Mouse (Mus musculus) hindbrain, embryonic 16.5 days (tissue): ENCODE results near the gene Sox5. TPM values are rescaled to one million over a fixed set of nuclear protein-coding genes. Genes with fewer than 3 reads are reported as not detected.

Experiments
- ATAC-seq: fragments of 200-750 bp; cut with Nextera tagmentation; 2 replicates; pipeline ENCODE4 v1.8.0; 2017; ENCODE audit warnings: moderate TSS enrichment, moderate library complexity
- H3K27ac ChIP-seq: fragments of 300-500 bp; sonication (generic); 2 replicates; pipeline ENCODE4 v1.5.1; 2014; ENCODE audit warnings: low read depth, mild to moderate bottlenecking, control low read depth, low read length, moderate library complexity
- H3K27me3 ChIP-seq: fragments of 300-500 bp; sonication (generic); replicated peaks from 2 replicates; pipeline ENCODE4 v1.6.1; 2014; ENCODE audit warnings: low read length; ENCODE audit not compliant: control insufficient read depth, insufficient read depth
- H3K36me3 ChIP-seq: fragments of 300-500 bp; sonication (generic); 2 replicates; pipeline ENCODE4 v1.6.1; 2014; ENCODE audit warnings: mild to moderate bottlenecking, low read length, moderate library complexity, mixed read lengths; ENCODE audit not compliant: control insufficient read depth, insufficient read depth
- H3K4me1 ChIP-seq: fragments of 300-500 bp; sonication (generic); 2 replicates; pipeline ENCODE4 v1.6.1; 2014; ENCODE audit warnings: low read depth, low read length; ENCODE audit not compliant: control insufficient read depth, insufficient read depth
- H3K4me2 ChIP-seq: fragments of 300-500 bp; sonication (generic); 2 replicates; pipeline ENCODE4 v1.6.1; 2014; ENCODE audit warnings: mild to moderate bottlenecking, low read length, control low read depth, moderate library complexity
- H3K4me3 ChIP-seq: fragments of 300-500 bp; sonication (generic); 2 replicates; pipeline ENCODE4 v1.5.1; 2014; ENCODE audit warnings: mild to moderate bottlenecking, low read length, control low read depth, moderate library complexity
- H3K9ac ChIP-seq: fragments of 300-500 bp; sonication (generic); 2 replicates; pipeline ENCODE4 v1.6.1; 2014; ENCODE audit warnings: low read depth, mild to moderate bottlenecking, control low read depth, low read length, moderate library complexity
- H3K9me3 ChIP-seq: fragments of 300-500 bp; sonication (generic); 2 replicates; pipeline ENCODE4 v1.6.1; 2014; ENCODE audit warnings: mild to moderate bottlenecking, low read length, moderate library complexity; ENCODE audit not compliant: control insufficient read depth
- WGBS: fragments of 180-500 bp; shearing (Covaris S2); extraction: QIAGEN DNeasy Blood & Tissue Kit; methylation state at CpG from one replicate; pipeline ENCODE4 v1.1.7; 2014; 5-methylcytosine and 5-hydroxymethylcytosine counted together
- polyA plus RNA-seq: library from polyadenylated mRNA; unstranded; fragments of >200 nt; fragmentation: Nextera tagmentation; extraction: Ambion mirVana; gene quantifications from 2 replicates; pipeline ENCODE4 v1.2.1, GENCODE M21; 2015

Gene Sox5
- polyA plus RNA-seq, 1 experiment from 2014 or later = 40.7 TPM

DNA sequence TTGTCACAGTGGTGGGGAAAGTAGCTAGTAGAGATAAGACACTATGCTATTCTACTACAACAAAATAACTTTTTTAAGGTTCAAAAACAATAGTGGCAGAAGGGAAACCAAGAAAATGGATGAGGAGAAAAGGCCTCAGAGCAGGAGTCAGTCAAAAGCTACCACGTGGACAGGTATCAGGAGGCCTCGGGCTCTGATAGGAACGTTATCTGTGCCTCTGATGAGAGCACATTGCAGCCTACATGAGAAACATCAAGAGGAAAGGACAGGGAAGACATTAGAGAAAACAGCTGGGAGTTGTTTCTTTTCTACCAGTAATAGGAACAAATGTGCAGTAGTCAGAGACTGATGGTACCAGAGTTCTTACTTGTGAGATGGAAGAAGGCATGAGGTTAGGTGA is 41.4 kb downstream of the Sox5 start:
- no peaks in the 10 kb centered on the region for H3K27me3 ChIP-seq
- no peaks in the 10 kb centered on the region for H3K36me3 ChIP-seq
- no peaks in the 10 kb centered on the region for H3K4me1 ChIP-seq
- H3K9ac ChIP-seq = no peak overlapping the region
- H3K9me3 ChIP-seq = no peaks in the 10 kb centered on the region
- no peak overlapping the region for H3K27ac ChIP-seq
- ATAC-seq = no peak
- no peak overlapping the region for H3K4me3 ChIP-seq
- no peak overlapping the region for H3K4me2 ChIP-seq
- WGBS = 84% methylated on average over 3 of the region's 3 CpGs

DNA sequence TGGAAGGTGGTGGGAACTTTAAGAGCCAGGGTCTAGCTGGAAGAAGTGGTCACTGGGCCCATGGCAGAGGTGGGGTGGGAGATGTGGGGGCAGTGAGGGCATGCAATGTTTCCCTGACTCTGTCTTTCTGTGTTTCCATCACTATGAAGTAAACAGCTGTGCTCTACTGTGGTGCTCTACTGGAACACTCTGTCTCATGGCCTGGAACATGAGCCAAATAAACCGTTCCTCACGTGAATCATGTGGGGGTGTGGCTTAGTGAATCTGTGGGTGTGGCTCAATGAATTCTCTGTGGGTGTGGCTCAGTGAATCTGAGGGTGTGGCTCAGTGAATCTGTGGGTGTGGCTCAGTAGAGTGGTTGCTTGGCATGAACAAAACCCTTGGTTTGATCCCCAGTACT is 42.0 kb downstream of the Sox5 start:
- Histone ChIP-seq H3K9ac (no peak overlapping the region), H3K9me3 (no peaks in the 10 kb centered on the region), H3K27me3 (no peaks in the 10 kb centered on the region), H3K27ac (no peak overlapping the region), H3K36me3 (no peaks in the 10 kb centered on the region), H3K4me3 (no peak overlapping the region), H3K4me2 (no peak overlapping the region), H3K4me1 (no peaks in the 10 kb centered on the region)
- 76% methylated on average over 2 of the region's 2 CpGs for WGBS
- ATAC-seq = no peak

DNA sequence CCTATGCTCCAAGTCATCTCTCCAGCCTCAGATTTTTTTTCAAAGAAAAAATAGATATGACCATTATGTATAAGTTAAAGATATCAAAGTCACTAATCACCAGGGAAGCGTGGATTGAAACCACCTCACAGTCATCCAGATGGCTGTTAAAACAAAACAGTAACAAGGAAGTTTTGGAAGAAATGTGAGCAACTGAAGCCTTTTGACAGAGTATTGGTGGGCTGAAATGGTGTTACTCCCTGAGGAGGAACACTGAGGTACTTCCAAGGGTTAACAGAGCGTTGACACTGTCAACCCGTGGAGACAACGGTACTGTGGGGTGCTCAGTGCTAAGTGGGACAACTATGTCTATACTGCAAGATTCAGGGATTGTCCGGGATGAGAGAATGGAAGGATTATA is 44.0 kb downstream of the Sox5 start:
- 95% methylated on average over 5 of the region's 5 CpGs for WGBS
- no peak overlapping the region for H3K27ac ChIP-seq
- no peaks in the 10 kb centered on the region for H3K9me3 ChIP-seq
- H3K9ac ChIP-seq = no peak overlapping the region
- no peak overlapping the region for H3K4me2 ChIP-seq
- no peak overlapping the region for H3K4me3 ChIP-seq
- H3K36me3 ChIP-seq = no peaks in the 10 kb centered on the region
- ATAC-seq = no peak
- H3K4me1 ChIP-seq = no peaks in the 10 kb centered on the region
- H3K27me3 ChIP-seq = no peaks in the 10 kb centered on the region

DNA sequence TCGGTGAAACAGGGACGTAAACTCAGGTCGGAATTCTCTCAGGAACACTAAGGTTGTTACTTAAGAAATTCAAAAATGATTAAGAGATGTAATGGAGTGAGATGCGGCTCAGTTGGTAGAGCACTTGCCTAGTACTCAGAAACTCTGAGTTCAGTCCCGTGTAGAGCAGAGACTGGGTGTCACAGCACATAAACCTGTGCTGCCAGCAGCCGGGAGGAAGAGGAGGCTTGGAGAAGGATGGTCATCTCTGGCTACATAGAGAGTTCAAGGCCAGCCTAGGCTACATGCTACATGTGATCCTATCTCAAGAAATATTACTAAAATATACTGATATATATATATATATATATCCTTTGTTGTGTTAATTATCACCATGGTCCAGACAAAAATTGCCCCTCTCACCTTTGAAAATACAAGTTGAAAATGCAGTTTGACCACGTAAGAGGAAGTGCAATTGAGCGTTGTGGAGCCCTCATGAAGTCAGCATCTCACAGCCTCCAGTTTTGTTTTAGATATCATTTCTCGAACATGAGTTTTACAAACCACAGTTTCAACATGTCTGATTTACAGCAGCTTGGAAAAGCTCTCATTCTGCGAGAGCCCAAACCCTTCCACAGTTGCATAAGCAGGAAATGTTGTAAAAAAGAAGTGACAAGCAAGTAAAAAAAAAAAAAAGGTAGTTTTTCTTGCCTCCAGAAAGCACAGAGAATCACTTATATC is 50.4 kb downstream of the Sox5 start:
- Histone ChIP-seq H3K4me1 (no peaks in the 10 kb centered on the region), H3K9ac (no peak overlapping the region), H3K4me3 (no peak overlapping the region), H3K4me2 (no peak overlapping the region), H3K27me3 (no peaks in the 10 kb centered on the region), H3K36me3 (no peaks in the 10 kb centered on the region), H3K9me3 (no peaks in the 10 kb centered on the region), H3K27ac (no peak overlapping the region)
- WGBS = 92% methylated on average over 10 of the region's 10 CpGs
- ATAC-seq = no peak

DNA sequence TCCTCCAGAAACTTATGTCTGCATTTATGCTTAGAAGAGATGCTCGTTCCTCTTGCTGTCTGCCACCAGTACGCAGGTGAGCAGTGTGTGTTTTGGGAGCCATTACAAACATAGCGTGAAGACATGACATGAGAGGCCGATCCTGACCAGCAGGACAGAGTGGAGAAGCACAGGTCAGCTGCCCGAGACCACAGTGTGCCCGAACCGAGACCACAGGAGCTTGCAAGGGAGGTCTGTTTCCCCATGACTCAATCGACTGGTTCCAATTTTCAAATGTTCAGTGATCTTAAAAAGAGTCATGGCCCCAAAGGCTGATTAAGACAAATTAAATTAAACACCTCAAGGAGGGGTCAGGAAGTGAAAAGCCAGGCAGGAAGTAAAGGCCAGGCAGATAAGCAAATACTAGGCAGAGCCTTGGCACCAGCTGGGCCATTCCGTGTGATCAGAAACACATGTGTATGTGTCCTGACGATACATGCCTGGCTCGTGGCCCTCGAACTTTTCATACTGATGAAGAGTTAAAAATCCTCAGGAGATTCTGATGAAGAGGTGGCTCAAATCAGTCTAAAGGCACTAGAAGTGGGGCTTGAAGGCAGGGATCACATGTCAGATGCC is 58.1 kb downstream of the Sox5 start:
- no peak overlapping the region for H3K4me2 ChIP-seq
- ATAC-seq = no peak
- WGBS = 91% methylated on average over 12 of the region's 12 CpGs
- H3K27ac ChIP-seq = no peak overlapping the region
- H3K9ac ChIP-seq = no peak overlapping the region
- H3K4me1 ChIP-seq = no peaks in the 10 kb centered on the region
- no peaks in the 10 kb centered on the region for H3K9me3 ChIP-seq
- no peaks in the 10 kb centered on the region for H3K27me3 ChIP-seq
- no peaks in the 10 kb centered on the region for H3K36me3 ChIP-seq
- H3K4me3 ChIP-seq = no peak overlapping the region

DNA sequence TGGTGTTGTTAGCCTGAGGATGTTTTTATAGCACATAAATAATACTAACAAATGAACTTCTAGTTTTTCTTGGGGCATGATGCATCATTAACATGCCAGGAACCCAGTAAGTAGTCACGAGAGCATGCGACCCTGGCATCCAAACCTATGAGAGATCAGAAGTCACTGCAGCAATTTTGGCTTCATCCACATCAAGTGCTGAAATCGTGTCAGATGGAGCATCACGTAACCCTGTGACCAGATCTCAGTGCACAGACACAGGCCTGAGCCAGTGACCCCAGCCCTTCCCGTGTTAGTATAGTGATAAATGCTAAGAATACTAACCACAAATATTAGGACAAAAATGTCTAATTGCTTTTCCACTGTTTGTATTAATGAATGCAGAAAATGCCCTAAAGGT is 58.8 kb downstream of the Sox5 start:
- Histone ChIP-seq H3K9ac (no peak overlapping the region), H3K27ac (no peak overlapping the region), H3K27me3 (no peaks in the 10 kb centered on the region), H3K4me3 (no peak overlapping the region), H3K9me3 (no peaks in the 10 kb centered on the region), H3K36me3 (no peaks in the 10 kb centered on the region), H3K4me1 (no peaks in the 10 kb centered on the region), H3K4me2 (no peak overlapping the region)
- ATAC-seq = no peak
- WGBS = 97% methylated on average over 5 of the region's 5 CpGs

DNA sequence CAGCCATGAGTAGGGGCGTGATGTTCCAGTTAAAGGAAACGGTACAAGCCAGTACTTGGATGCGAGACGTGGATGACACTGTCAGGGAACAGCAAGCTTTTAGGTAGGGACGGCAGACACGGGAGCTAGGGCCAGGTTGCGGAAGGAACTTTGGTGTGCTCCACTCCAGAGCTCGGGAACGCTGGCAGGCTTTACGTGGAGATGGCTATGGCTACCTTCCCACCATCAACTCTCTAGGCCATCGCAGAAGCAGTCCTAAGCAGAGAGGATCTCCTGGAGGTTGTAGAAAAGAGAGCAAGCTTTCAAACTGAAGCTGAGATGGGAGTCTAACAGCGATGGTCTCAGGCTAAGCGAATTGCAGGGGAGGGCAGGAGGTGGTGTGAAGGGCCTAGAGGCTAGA is 60.9 kb downstream of the Sox5 start:
- WGBS = 95% methylated on average over 13 of the region's 13 CpGs
- Histone ChIP-seq H3K4me3 (no peak overlapping the region), H3K9me3 (no peaks in the 10 kb centered on the region), H3K4me2 (no peak overlapping the region), H3K27ac (no peak overlapping the region), H3K4me1 (no peaks in the 10 kb centered on the region), H3K36me3 (no peaks in the 10 kb centered on the region), H3K27me3 (no peaks in the 10 kb centered on the region), H3K9ac (no peak overlapping the region)
- ATAC-seq = no peak

DNA sequence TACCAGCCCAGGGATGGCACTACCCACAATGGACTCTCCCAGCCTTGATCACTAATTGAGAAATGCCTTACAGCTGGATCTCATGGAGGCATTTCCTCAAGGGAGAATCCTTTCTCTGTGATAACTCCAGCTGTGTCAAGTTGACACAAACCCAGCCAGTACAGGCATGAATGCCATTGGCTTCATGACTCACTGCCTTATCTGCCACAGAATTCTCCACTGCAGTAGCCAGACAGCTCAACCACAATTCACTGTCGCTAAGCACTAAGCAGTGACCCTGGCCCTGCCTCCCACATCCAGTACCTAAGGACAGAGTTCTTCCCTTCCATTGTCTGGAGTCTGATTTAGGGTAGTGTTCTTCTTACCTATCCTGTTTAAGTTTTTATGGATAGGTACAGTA is 65.4 kb downstream of the Sox5 start:
- 92% methylated on average over 1 of the region's 1 CpGs for WGBS
- no peak overlapping the region for H3K4me3 ChIP-seq
- H3K9ac ChIP-seq = no peak overlapping the region
- ATAC-seq = no peak
- H3K4me1 ChIP-seq = no peaks in the 10 kb centered on the region
- H3K27me3 ChIP-seq = no peaks in the 10 kb centered on the region
- H3K27ac ChIP-seq = no peak overlapping the region
- H3K9me3 ChIP-seq = no peaks in the 10 kb centered on the region
- no peaks in the 10 kb centered on the region for H3K36me3 ChIP-seq
- no peak overlapping the region for H3K4me2 ChIP-seq

DNA sequence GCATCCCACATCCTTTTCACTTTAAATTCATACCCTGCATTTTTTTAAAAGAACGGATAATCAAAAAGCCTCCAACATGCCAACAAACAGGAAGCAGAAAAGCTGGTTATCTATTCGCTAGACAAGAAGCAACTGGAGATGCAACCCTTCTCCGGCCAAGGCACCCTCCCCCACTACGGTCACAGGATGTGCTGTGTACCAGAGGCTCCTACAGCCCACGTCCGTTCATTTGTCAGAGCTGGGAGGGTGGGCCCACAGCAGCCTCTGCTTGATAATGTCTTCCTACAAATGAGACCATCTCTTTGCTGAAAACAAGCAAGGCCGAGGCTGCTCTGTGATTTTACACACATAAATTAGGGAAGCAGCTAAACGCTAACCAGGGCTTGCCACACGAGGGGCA is 69.9 kb downstream of the Sox5 start:
- H3K9me3 ChIP-seq = no peaks in the 10 kb centered on the region
- ATAC-seq = peak; percentile 56; the same call in 1 of the 2 replicates
- no peak overlapping the region for H3K27ac ChIP-seq
- H3K4me2 ChIP-seq = no peak overlapping the region
- H3K9ac ChIP-seq = no peak overlapping the region
- H3K36me3 ChIP-seq = no peaks in the 10 kb centered on the region
- H3K27me3 ChIP-seq = no peaks in the 10 kb centered on the region
- no peaks in the 10 kb centered on the region for H3K4me1 ChIP-seq
- no peak overlapping the region for H3K4me3 ChIP-seq
- 33% methylated on average over 9 of the region's 9 CpGs for WGBS
